Mouse (Mus musculus) embryonic facial prominence, embryonic 12.5 days (tissue): ENCODE data around the gene Adamts14. TPM values are rescaled to one million over a fixed set of nuclear protein-coding genes. Genes with fewer than 3 reads are reported as not detected.
A peak's percentile ranks its signal among the peaks of the same experiment; 100 is the strongest.

Experiments
- ATAC-seq: fragments of 200-750 bp; cut with Nextera tagmentation; 2 replicates; pipeline ENCODE4 v1.8.0; 2017; ENCODE audit not compliant: insufficient number of reproducible peaks, insufficient read depth, low FRiP score, low TSS enrichment
- H3K27ac ChIP-seq: fragments of 300-500 bp; sonication (generic); 2 replicates; pipeline ENCODE4 v1.5.1; 2016; ENCODE audit warnings: mild to moderate bottlenecking
- H3K27me3 ChIP-seq: fragments of 300-500 bp; sonication (generic); 2 replicates; pipeline ENCODE4 v1.6.1; 2016; ENCODE audit warnings: mild to moderate bottlenecking, moderate library complexity
- H3K36me3 ChIP-seq: fragments of 300-500 bp; sonication (generic); 2 replicates; pipeline ENCODE4 v1.6.1; 2016; ENCODE audit warnings: mild to moderate bottlenecking
- H3K4me1 ChIP-seq: fragments of 300-500 bp; sonication (generic); 2 replicates; pipeline ENCODE4 v1.6.1; 2016
- H3K4me2 ChIP-seq: fragments of 300-500 bp; sonication (generic); replicated peaks from 2 replicates; pipeline ENCODE4 v1.6.1; 2016; ENCODE audit warnings: mild to moderate bottlenecking, moderate library complexity
- H3K4me3 ChIP-seq: fragments of 300-500 bp; sonication (generic); 2 replicates; pipeline ENCODE4 v1.5.1; 2016; ENCODE audit warnings: mild to moderate bottlenecking
- H3K9ac ChIP-seq: fragments of 300-500 bp; sonication (generic); 2 replicates; pipeline ENCODE4 v1.6.1; 2016; ENCODE audit warnings: mild to moderate bottlenecking, moderate library complexity
- H3K9me3 ChIP-seq: fragments of 300-500 bp; sonication (generic); 2 replicates; pipeline ENCODE4 v1.6.1; 2016; ENCODE audit warnings: mild to moderate bottlenecking, moderate library complexity
- WGBS: fragments of 180-500 bp; shearing (Covaris S2); methylation state at CpG from one replicate; pipeline ENCODE4 v1.1.7; 2016; 5-methylcytosine and 5-hydroxymethylcytosine counted together
- polyA plus RNA-seq: library from polyadenylated mRNA; unstranded; fragments of >200 nt; fragmentation: Nextera tagmentation; extraction: Ambion mirVana; gene quantifications from 2 replicates; pipeline ENCODE4 v1.2.1, GENCODE M21; 2016

Gene Adamts14
- 1.2 and 1.5 TPM in 2 replicates for polyA plus RNA-seq

DNA sequence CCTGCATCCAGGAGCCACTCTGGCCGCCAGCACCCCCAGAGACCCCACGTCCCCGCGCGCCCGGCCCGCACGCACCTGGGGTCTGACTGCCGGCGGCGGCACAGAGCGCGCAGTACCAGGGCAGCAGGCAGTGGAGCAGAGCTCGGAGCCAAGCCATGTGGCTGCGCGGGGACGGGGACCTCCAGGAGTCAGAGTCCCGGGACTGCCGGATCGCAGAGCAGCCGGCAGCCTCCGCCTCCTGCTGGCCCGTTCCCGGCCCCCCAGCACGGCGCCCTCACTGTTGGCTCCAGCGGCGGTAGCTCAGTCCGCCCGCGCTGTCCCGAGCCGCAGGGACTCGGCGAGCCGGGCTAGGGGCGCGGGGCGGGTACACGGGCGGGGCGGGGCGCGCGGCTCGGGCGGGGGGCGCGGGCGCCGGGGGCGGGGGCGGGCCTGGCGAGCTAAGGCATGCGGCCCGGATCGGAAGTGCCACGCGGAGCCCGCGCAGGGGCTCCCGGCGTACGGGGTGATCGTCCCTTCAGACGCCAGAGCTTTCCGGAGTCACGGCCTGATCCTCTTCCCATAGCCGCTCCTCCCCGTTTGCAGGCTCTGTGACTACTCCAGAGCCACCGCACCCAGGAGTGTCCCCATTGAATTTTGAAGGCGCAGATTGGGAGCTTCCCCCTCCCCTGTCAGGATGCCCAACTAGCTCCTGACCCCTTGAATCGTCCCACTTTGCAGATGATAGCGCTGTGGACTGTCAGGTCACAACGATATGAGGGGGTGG is at the start of gene Adamts14:
Adamts14 (minus strand) TSS at position 358 of the 763 bp plus-strand sequence.
- under 1% methylated on average over 58 of the region's 75 CpGs for WGBS
- peak within 1 kb of the TSS; percentile 56 for H3K4me3 ChIP-seq
- 0 out of 2 replicates have a peak, but pooled peaks cover 6% of the 10 kb centered on the region for H3K27me3 ChIP-seq
- peak within 1 kb of the TSS; percentile 72 for H3K9ac ChIP-seq
- ATAC-seq: peak; percentile 23; the same call in 1 of the 2 replicates
- H3K4me1 ChIP-seq: peaks cover 20% of the 10 kb centered on the region
- no peaks in the 10 kb centered on the region for H3K36me3 ChIP-seq
- no peaks in the 10 kb centered on the region for H3K9me3 ChIP-seq
- H3K4me2 ChIP-seq: peak within 1 kb of the TSS; percentile 91
- 0 out of 2 replicates have a peak within 1 kb of the TSS, but pooled peaks have one; percentile 17 for H3K27ac ChIP-seq

DNA sequence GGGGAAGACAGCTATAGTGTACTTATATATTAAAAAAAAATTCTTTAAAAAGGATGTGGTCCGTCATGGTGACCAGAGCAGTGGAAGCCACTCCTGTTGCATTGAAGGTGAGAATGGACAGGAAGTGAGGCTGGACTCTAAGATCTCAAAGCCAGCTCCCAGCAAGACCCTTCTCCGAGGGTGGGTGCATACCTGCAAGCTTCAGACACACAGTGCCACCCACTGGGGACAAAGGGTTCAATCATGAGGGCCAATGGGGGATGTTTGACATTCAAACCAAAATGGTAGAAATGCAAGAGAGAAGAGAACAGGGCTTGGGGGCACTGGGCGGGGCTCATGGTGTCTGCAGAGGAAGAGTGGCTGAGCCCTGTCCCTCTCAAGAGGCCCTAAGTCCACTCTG is 45.3 kb upstream of the Adamts14 start:
- H3K4me1 ChIP-seq: no peaks in the 10 kb centered on the region; the same call in 1 of the 2 replicates
- no peak overlapping the region for H3K9ac ChIP-seq
- H3K4me2 ChIP-seq: no peak overlapping the region
- H3K4me3 ChIP-seq: no peak overlapping the region
- no peak for ATAC-seq
- H3K27me3 ChIP-seq: no peaks in the 10 kb centered on the region
- WGBS: 84% methylated on average over 3 of the region's 3 CpGs
- H3K27ac ChIP-seq: no peak overlapping the region
- H3K9me3 ChIP-seq: no peaks in the 10 kb centered on the region
- H3K36me3 ChIP-seq: peaks cover 20% of the 10 kb centered on the region; the same call in 1 of the 2 replicates

DNA sequence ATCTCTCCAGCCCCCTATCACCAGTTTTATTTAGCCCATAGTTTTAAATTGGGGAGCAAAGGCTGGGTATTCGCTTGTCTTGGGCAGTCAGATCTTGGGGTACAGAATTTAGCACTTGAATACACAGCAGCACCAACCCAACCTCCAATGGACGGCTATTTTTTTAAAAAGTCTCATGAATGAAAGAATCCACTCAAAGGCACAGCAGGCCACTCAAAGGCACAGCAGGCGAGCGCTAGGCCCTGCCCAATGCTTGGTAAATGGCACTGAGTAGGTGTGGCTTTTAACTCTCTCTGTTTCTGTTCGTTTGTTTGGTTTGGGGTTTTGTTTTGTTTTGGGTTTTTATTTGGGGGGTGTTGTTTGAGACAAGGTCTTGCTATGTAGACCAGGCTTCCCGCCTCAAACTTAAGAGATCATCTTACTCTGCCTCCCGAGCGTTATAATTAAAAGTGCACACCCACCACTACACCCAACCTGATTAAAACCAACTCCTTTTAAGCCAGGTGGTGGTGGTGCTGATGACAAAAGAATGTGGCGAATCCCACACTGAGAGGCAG is 42.2 kb upstream of the Adamts14 start:
- Histone ChIP-seq H3K9ac (no peak overlapping the region), H3K4me1 (peaks cover 6% of the 10 kb centered on the region), H3K27me3 (no peaks in the 10 kb centered on the region), H3K4me2 (no peak overlapping the region), H3K4me3 (no peak overlapping the region), H3K27ac (no peak overlapping the region), H3K36me3 (peaks cover 7% of the 10 kb centered on the region; the same call in 1 of the 2 replicates), H3K9me3 (no peaks in the 10 kb centered on the region)
- 36% methylated on average over 9 of the region's 9 CpGs for whole genome bisulfite sequencing
- ATAC-seq: no peak

DNA sequence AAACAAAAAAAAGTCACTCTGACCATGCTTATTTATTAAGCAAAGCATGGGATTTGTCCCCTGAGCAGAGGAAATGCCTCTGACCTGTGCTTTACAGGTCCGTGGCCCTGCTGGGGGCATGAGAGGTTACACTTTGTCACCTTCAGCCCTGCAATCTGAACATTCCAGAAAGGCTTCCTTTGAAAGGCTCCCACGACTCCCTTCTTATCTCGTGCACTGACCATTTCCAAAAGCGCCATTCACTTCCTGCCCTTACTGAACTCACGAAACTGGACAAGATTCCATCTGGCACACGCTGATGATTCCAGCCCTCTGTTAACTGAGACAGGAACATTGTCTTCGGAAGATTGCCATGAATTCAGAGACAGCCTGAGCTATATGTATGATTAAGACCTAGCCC is 40.5 kb upstream of the Adamts14 start:
- Histone ChIP-seq H3K36me3 (no peaks in the 10 kb centered on the region), H3K4me3 (no peak overlapping the region), H3K4me1 (peaks cover 11% of the 10 kb centered on the region), H3K9me3 (no peaks in the 10 kb centered on the region), H3K4me2 (no peak overlapping the region), H3K27me3 (no peaks in the 10 kb centered on the region), H3K27ac (no peak overlapping the region), H3K9ac (no peak overlapping the region)
- WGBS: 60% methylated on average over 7 of the region's 7 CpGs
- ATAC-seq: no peak

DNA sequence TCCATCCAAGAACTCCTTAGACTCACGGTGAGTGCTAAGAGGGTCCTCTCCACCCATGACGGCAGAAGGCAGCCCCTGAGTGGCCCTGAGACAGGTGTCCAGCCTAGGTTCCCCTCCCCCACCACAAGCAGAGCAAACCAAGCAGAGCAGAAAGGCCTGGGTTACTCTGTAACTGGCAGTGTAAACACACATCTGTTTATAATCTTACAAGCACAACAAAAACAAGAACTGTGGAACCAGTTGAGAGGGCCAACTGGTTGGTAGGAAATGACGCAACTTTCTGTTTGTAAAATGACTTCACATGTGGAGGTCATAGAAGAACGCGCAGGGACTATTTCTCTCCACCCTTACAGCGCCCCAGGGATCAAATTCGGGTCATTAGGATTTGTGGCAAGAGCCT is 39.5 kb upstream of the Adamts14 start:
- no peaks in the 10 kb centered on the region for H3K27me3 ChIP-seq
- no peak overlapping the region for H3K9ac ChIP-seq
- ATAC-seq: no peak
- no peak overlapping the region for H3K4me3 ChIP-seq
- H3K4me2 ChIP-seq: no peak overlapping the region
- no peaks in the 10 kb centered on the region for H3K36me3 ChIP-seq
- H3K4me1 ChIP-seq: peaks cover 14% of the 10 kb centered on the region
- WGBS: 35% methylated on average over 7 of the region's 7 CpGs
- no peaks in the 10 kb centered on the region for H3K9me3 ChIP-seq
- H3K27ac ChIP-seq: no peak overlapping the region

DNA sequence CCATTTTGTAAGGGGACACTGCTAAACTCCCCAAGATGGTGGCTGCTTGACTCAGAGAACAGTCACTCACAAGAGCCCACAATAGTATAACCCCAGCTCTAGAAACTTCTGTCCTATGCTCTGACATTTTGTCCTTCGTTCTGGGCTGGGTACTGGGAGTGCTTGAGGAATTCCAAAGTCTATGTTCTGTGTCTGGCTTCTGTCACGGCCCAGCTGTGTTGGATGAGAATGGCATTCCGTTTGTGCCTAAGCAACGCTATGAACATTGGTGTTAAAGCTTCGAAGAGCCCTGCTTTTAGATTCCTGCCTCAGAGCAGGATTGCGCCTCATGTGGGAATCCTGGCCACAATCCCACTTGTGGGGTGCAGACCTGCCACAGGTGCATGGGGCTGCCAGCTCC is 38.9 kb upstream of the Adamts14 start:
- H3K36me3 ChIP-seq: no peaks in the 10 kb centered on the region
- H3K9ac ChIP-seq: no peak overlapping the region
- H3K4me3 ChIP-seq: no peak overlapping the region
- H3K27me3 ChIP-seq: no peaks in the 10 kb centered on the region
- H3K27ac ChIP-seq: no peak overlapping the region
- ATAC-seq: no peak
- no peaks in the 10 kb centered on the region for H3K9me3 ChIP-seq
- WGBS: 75% methylated on average over 6 of the region's 6 CpGs
- peaks cover 14% of the 10 kb centered on the region for H3K4me1 ChIP-seq
- no peak overlapping the region for H3K4me2 ChIP-seq

DNA sequence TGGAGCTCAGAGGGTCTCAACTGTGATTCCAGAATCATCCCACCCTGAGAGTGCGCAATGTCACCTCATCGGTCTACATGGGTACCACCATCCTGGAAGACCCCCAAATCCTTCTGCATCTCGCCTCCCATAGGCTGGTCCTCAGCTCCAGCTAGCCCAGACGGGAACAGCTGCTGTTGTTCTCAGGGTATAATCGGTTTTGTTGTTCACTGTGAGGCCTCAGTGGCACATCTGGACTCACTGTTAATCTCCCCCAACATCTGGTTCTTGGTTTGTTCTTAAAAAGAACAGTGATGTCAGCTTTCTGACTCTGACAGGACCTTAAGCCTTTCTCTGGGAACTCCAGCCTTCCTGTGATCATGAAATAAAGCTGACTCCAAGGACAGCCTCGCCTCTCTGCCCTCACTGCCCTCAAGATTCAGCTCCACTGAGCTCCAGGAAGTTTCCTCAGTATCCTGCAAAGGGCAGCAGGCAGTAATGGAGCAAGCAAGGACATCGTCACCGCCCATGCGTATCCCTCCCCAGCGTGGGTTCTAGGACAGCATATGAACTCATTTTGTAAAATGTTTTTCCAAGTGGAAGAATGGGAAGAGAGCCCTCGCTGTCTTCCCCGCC is 35.6 kb upstream of the Adamts14 start:
- Histone ChIP-seq H3K36me3 (no peaks in the 10 kb centered on the region), H3K27me3 (no peaks in the 10 kb centered on the region), H3K4me2 (no peak overlapping the region), H3K4me3 (no peak overlapping the region), H3K4me1 (peaks cover 14% of the 10 kb centered on the region), H3K9me3 (no peaks in the 10 kb centered on the region), H3K9ac (no peak overlapping the region), H3K27ac (peak overlapping the region; percentile 50; the same call in 1 of the 2 replicates)
- 46% methylated on average over 12 of the region's 12 CpGs for WGBS
- ATAC-seq: peak; percentile 57; the same call in 1 of the 2 replicates

DNA sequence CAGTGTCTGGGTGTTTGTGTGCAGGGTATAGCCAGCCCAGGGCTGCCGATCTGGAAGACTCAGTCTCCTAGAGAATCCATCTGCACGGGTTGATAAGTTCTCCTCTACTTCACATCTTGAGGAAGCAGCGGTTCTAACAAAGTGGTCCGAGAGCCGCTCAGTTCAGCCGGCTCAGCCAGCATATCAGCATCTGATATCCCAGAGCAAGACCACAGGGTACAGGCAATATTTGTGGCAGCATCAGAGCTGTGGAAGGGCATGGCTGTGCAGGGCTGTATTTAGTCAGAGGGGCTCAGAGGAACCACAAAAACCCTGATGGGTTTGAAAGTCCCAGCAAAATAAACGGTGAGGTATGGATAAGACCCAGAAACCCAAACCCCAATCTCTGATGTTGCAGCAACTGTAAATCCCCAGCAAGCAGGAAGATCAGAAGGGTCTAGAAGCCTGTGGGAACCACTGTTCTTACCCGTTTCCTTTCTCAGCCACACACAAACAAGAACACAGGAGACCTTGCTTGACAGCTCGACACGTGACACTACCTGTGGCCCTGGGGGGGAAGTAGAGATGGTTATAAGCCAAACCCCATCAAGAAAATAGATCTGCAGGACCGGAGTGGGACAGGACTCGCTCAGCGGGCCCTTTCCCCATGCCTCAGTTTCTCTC is 32.8 kb upstream of the Adamts14 start:
- Histone ChIP-seq H3K4me2 (no peak overlapping the region), H3K9ac (no peak overlapping the region), H3K4me3 (no peak overlapping the region), H3K27me3 (no peaks in the 10 kb centered on the region), H3K4me1 (peaks cover 8% of the 10 kb centered on the region), H3K36me3 (no peaks in the 10 kb centered on the region), H3K9me3 (no peaks in the 10 kb centered on the region), H3K27ac (no peak overlapping the region)
- 82% methylated on average over 13 of the region's 13 CpGs for WGBS
- ATAC-seq: no peak

DNA sequence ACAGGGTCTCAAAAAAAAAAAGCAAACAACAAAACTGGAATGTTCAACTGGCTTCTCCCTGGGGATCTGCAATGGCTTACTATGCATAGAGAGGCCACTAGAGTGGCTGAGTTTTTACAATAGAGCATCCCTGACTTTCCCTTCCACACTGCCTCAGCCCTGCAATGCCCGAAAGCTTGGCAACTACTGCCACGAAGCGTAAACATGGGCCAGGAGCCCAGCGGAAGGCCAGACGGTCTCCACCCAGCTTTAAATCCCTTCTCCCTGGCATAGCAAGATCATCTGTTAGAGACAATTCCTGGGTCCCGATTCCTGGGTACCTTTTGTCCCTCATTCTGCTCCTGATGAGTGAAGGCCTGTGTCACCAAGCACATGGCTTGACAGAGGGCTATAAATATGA is 30.8 kb upstream of the Adamts14 start:
- no peak for ATAC-seq
- Histone ChIP-seq H3K36me3 (no peaks in the 10 kb centered on the region), H3K27me3 (no peaks in the 10 kb centered on the region), H3K9me3 (no peaks in the 10 kb centered on the region), H3K4me1 (peaks cover 6% of the 10 kb centered on the region), H3K9ac (no peak overlapping the region), H3K27ac (no peak overlapping the region), H3K4me3 (no peak overlapping the region), H3K4me2 (no peak overlapping the region)
- WGBS: 83% methylated on average over 6 of the region's 6 CpGs

DNA sequence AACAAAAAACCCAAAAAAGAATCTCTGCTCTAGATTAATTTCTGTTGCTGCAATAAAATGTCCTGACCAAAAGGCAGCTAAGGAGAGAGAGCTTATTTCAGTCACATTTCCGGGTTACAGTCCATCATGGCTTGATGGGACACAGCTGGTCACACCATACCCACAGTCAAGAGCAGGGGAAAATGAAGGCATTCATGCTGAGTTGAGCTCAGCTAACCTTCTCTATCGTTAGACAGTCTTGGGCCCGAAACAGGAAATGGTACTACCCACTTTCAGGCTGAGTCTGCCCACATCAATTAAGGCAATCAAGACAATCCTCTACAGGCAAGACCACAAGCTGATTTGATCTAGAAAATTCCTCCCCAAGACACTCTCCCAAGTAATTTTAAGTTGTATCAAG is 27.8 kb upstream of the Adamts14 start:
- Histone ChIP-seq H3K36me3 (no peaks in the 10 kb centered on the region), H3K27ac (no peak overlapping the region), H3K27me3 (no peaks in the 10 kb centered on the region), H3K4me1 (no peaks in the 10 kb centered on the region), H3K4me3 (no peak overlapping the region), H3K4me2 (no peak overlapping the region), H3K9me3 (no peaks in the 10 kb centered on the region), H3K9ac (no peak overlapping the region)
- ATAC-seq: no peak
- WGBS: 62% methylated on average over 3 of the region's 3 CpGs

DNA sequence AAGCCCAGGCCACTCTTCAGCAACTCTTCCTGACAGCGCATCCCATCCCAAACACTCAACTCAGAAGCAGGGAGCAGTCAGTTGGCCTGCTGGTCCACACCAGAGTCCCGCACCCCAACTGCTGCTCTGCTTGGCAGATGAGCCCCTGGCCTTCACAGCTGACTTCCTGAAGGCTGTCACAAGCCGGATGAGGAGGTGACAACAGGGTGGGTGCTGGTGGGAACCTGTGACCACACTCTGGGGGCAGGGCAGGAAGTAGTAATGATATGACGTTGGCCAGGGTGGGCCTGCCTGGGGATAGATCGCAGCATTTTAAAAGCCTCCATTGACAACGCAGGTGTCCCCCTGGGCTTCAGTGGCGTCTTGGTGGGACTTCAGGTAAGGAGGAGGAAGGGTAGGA is 24.2 kb upstream of the Adamts14 start, which contains the start of gene Prf1:
Prf1 (plus strand) TSS at position 357 of the 400 bp plus-strand sequence.
- 87% methylated on average over 7 of the region's 7 CpGs for WGBS
- no peaks in the 10 kb centered on the region for H3K36me3 ChIP-seq
- H3K4me3 ChIP-seq: no peak within 1 kb of the TSS
- H3K9me3 ChIP-seq: no peaks in the 10 kb centered on the region
- no peak within 1 kb of the TSS for H3K9ac ChIP-seq
- H3K27ac ChIP-seq: no peak within 1 kb of the TSS
- no peaks in the 10 kb centered on the region for H3K4me1 ChIP-seq
- no peak for ATAC-seq
- no peaks in the 10 kb centered on the region for H3K27me3 ChIP-seq
- H3K4me2 ChIP-seq: no peak within 1 kb of the TSS
